Mouse (Mus musculus) small intestine, adult 10 weeks (tissue): Measurements from ENCODE around the gene Emc8. TPM values are rescaled to one million over a fixed set of nuclear protein-coding genes. Genes with fewer than 3 reads are reported as not detected.

Experiments used
- polyA plus RNA-seq: library from polyadenylated mRNA; stranded (reverse); fragments of 350-450 nt; fragmentation: Illumina TruSeq; extraction: RNeasy Lipid Tissue Mini Kit (QIAGEN cat#74804); gene quantifications from one replicate; pipeline ENCODE4 v1.2.3, GENCODE M21; 2014; ENCODE audit warnings: low replicate concordance

Gene Emc8
- 3.3 TPM for polyA plus RNA-seq

GRCm38 (mm10) chr8:120668374-120668905 lies at the start of gene Emc8:
Gene Emc8 (minus strand): TSS chr8:120668573.

GRCm38 (mm10) chr8:120667561-120668373 lies 606 bp downstream of the Emc8 start, which contains the start of the genes Gm27021 and Cox4i1:
Gene Gm27021 (minus strand): TSS chr8:120668079.
Gene Cox4i1 (plus strand): TSS chr8:120668222.

GRCm38 (mm10) chr8:120647532-120647931 lies 20.8 kb downstream of the Emc8 start, which contains the start of gene 1190005I06Rik:
Gene 1190005I06Rik (minus strand): TSS chr8:120647632.

Other genes starting within 250 kb of the Emc8 start
- 0.26 TPM for gene Gins2, start 79.3 kb downstream of the Emc8 start, polyA plus RNA-seq
- gene 1190005I06Rik, start 20.9 kb downstream of the Emc8 start, polyA plus RNA-seq = not detected
- gene Gm27021, start 494 bp downstream of the Emc8 start, polyA plus RNA-seq = not detected
- gene Cox4i1, start 351 bp downstream of the Emc8 start, polyA plus RNA-seq = 10.1 TPM
- gene Irf8, start 67.8 kb upstream of the Emc8 start, polyA plus RNA-seq = 3.7 TPM